Mouse (Mus musculus) v-Abl transformed pro-B cells (cell line): ENCODE data around the gene Sugt1.

ENCODE experiments used
- in situ Hi-C, 2 experiments: fragments of 400-800 bp; cut with MboI; formaldehyde crosslinking; loops; one replicate each; pipeline ENCODE4 v1.15.1; 2025; ENCODE audit not compliant: unreplicated experiment in 2 of 2

Sugt1 gene

DNA sequence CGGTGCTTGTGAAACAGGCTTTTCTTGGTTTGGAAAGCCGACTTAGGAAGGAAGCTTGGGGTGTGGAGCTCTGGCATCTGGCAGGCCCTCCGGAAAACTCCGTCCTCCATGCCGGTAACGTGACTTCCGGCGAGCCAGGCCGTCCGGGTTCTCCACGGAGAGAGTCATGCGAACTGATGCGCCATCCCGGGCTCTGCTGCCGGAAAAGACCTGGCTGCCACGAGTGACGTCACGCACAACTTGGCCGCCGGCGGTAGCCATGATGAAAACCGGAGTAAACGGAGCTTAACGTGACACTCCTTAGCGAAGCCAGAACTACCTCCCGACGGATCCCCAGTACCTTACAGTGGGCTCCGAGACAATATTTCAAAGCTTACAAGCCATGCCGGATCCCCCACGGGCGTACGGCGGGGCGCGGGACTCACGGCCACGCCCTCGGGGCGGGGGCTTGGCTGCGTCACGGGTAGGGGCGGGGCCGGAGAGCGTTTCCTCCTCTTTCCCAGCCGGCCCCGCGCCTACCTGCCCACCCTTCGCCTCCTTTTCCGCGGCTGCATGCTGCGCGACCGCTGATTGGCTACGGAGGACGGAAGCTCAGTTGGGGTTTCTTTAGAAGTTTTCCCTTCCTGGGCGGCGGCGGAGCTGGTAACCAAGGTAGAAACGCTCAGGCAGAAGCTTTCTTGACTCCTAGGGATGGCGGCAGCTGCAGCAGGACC is at the start of gene Sugt1:
TSS of gene Sugt1 (plus strand) at position 553 of the 713 bp plus-strand sequence.
- in situ Hi-C loops: no loop called here

DNA sequence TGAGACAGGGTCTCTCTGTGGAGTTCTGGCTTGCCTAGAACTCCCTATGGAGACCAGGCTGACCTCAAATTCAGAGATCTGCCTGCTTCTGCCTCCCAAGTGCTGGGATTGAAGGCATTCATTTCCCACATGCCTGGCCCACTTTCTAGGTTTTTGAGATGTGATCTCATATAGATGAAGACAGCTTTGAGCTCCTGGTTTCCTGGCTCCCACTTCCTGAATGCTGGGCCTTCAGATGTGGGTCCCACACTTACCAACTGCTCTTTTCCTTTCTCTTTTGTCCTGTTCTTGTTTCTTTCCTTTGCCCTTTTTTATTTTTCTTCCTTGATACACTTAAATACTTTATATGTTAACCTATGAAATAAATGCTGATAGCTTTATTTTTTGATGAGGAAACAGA is 49.6 kb upstream of the Sugt1 start:
- in situ Hi-C loops: no loop called here

DNA sequence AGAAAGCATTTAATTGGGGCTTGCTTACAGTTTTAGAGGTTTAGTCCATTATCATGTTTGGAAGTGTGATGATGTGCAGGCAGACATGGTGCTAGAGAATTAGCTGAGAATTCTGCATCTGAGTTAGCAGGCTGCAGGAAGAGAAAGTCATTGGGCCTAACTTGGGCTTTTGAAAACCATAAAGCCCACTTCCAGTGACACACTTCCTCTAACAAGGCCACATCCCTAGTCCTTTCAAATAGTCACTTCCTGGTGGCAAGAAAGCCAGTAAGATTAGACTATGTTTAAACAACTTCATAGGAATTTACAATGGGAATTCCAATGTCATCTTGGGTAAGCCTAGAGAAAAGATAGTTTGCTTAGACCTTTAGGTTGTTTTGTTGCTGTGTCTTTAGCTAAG is 45.9 kb upstream of the Sugt1 start:
- in situ Hi-C loops: no loop called here

DNA sequence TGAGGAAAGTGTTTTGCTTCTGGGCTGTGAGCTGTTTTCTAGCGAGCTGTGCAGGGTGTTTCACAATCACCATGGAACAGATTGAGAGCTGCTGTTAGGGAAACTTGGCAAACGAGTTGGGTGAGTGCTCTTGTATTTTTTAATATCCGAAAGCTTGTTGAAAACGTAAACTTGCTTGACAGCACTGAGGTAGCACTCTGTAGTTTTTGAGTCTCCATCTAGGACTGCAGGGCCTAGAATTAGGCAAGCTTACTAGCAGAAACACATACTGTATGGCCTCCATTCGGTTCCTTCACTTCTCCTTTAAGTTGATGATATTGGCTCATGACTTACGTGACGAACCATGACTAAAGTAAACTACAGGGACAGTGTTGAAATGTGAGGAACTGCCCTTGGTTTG is 38.1 kb upstream of the Sugt1 start:
- in situ Hi-C loops: no loop called here

DNA sequence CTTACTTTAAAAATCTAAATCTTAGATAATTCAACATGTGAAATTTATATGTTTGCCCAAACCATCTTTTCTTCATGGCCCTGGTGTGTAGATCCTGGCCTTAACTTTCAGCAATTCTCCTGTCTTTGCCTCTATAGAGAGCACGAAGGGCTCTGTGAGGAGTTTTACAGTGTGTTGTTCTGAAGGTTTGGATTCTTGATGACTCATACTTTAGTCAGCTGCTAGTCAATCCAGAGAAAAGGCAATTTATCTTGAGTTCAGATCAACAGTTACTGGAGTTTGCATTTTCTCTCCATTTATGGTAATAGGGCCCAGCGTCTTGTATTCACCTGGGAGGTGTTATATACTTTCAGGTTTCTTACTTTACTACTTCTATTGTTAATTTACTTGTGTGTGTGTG is 35.6 kb upstream of the Sugt1 start:
- in situ Hi-C loops: loop anchor here in 1 of 2 experiments (25.0 kb wide), 1 partner anchor 165 kb away; the partner anchor contains the start of genes Mtrf1 and Naa16

DNA sequence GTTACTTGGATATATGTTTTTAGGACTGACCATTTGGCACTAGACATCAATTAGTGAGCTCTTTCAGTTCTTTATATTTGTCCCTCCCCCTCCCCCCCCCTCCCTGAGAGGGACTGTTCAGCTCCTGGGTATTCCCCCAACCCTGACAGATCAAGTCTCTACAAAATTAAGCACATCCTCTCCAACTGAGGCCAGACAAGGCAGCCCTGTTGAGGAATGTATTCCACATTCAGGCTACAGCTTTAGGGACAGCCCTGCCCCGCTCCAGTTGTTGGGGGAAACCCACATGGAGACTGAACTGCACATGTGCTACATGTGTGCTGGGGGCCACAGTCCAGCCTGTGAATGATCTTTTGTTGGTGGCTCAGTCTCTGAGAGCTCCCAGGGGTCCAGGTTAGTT is 34.6 kb upstream of the Sugt1 start:
- in situ Hi-C loops: loop anchor here in 1 of 2 experiments (25.0 kb wide), 1 partner anchor 166 kb away; the partner anchor contains the start of genes Mtrf1 and Naa16

DNA sequence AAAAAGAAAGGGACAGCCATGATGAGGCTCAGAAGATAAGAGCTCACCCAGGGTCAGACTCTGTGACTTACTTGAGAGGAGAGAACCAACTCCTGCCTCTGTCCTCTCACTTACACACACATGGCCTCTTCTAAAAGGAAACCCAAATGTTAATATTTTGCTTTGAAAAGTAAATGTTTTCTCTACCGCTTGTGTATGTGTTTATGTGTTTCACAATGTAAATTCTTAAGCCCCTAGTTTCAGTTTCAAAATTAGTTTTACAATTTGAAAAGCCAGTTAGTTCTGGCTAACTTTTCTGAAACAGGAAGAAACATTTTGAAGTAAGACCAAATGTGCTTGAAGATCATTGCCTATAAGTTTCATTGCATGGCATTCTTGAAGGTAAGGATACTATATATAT is 29.7 kb upstream of the Sugt1 start:
- in situ Hi-C loops: loop anchor here in 1 of 2 experiments (5.0 to 25.0 kb wide), 2 partner anchors 35 to 170 kb away; partner anchors contain the start of genes Mtrf1 and Naa16

DNA sequence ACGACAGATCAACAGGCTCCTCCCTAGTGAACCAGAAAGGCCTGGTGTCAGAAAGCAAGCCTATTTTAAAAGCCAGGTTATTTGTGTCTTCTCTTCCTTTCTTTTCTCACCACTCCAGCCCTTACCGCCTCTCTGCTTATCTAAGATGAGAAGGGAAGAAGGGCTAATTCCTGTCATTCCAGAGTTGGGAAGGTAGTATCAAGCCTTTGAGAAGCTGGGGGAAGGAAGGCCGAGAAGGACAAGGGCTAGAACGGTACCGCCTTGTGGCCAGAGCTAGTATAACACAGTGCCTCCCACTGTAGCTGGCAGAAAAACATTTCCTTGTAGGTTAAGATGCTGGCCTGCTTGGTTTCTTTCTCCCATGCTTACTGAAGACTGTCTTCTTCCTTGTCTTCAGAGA is 24.7 kb upstream of the Sugt1 start:
- in situ Hi-C loops: loop anchor here (5.0 to 25.0 kb wide), 3 partner anchors 40 to 175 kb away; partner anchors contain the start of genes Elf1 (in 1 of the 2), Mtrf1 (in 1 of the 2), Naa16 (in 1 of the 2) and Wbp4 (in 1 of the 2)

DNA sequence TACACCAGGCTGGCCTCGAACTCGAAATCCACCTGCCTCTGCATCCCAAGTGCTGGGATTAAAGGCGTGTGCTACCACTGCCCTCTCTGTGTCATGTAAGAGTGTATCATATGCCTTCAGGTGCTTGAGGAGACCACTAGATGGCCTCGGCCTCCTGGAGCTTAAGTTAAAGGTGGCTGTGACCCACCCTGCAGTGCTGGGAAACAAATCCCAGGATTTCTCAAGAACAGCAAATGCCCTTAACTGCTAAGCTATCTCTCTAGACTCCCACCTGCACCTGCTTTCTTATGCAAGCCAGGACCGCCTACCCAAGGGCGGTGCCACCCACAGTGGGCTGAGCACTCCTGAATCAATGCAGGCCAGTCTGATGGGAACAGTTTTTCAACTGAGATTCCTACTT is 22.7 kb upstream of the Sugt1 start:
- in situ Hi-C loops: loop anchor here (5.0 to 25.0 kb wide), 3 partner anchors 42 to 177 kb away; partner anchors contain the start of genes Elf1 (in 1 of the 2), Mtrf1 (in 1 of the 2), Naa16 (in 1 of the 2) and Wbp4 (in 1 of the 2)

DNA sequence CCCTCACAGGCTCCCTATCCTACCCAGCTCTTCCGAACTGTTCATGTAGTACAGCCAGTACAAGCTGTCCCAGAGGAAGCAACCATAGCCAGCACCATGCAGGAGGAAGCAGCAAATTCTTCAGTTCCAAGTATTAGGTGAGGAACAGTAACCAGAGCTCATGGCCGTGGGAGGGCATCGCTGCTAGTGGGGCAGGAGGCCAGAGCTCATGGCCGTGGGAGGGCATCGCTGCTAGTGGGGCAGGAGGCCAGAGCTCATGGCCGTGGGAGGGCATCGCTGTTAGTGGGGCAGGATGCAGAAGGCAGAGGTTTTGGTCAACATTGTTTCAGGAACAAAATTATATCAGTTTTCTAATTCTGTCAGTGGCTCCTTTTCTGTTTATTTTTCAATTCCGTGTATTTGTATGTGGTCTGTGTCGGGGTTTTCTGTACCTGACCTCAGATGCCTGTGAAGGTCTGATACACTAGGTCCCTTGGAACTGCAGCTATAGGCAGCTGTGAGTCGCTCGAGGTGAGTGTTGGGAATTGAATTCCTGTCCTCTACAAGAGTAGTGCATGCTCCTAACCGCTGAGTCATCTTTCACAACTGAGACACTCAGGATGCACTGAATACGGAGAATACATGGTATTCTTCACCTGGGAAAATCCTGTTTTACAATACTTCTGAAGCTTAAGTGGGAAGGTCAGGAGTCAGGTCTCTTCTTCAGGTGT is 13.9 kb upstream of the Sugt1 start:
- in situ Hi-C loops: loop anchor here (5.0 to 25.0 kb wide), 2 partner anchors 96 to 186 kb away; partner anchors contain the start of genes Mtrf1 (in 1 of the 2) and Naa16 (in 1 of the 2)

DNA sequence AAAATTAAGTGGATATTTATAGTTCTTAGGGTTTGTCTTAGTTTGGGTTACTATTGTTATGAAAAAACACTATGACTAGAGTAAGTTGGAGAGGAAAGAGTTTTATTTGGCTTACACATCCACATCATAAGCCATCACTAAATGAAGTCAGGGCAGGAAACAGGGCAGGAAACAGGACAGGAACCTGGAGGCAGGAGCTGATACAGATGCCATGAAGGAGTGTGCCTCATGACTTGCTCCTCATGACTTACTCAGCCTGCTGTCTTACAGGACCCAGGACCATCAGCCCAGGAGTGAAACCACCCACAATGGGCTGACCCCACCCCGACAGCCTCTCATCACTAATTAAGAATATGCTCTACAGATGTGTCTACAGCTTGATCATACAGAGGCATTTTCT is 13.1 kb upstream of the Sugt1 start:
- in situ Hi-C loops: loop anchor here (5.0 to 25.0 kb wide), 2 partner anchors 97 to 187 kb away; partner anchors contain the start of genes Mtrf1 (in 1 of the 2) and Naa16 (in 1 of the 2)

DNA sequence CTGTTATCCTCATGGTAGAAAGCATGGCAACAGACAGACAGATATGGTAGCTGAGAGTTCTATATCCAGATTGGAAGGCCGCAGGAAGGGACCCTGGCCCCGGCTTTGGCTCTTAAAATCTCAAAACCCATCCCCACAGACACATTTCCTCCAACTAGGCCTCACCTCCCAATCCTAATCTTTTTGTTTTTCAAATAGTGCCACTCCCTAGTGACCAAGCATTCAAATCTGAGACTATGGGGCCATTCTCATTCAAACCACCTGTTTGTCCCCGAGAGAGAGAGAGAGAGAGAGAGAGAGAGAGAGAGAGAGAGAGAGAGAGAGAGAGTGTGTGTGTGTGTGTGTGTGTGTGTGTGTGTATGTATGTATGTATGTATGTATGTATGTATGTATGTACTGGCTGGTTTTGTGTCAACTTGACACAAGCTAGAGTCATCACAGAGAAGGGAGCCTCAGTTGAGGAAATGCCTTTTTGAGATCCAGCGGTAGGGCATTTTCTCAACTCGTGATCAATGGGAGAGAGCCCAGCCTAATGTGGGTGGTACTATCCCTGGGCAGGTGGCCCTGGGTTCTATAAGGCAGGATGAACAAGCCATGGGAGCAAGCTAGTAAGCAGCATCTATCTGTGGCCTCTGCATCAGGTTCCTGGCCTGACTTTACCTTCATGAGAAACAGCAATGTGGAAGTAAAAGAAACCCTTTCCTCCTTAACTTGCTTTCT is 3.8 kb upstream of the Sugt1 start:
- in situ Hi-C loops: no loop called here

DNA sequence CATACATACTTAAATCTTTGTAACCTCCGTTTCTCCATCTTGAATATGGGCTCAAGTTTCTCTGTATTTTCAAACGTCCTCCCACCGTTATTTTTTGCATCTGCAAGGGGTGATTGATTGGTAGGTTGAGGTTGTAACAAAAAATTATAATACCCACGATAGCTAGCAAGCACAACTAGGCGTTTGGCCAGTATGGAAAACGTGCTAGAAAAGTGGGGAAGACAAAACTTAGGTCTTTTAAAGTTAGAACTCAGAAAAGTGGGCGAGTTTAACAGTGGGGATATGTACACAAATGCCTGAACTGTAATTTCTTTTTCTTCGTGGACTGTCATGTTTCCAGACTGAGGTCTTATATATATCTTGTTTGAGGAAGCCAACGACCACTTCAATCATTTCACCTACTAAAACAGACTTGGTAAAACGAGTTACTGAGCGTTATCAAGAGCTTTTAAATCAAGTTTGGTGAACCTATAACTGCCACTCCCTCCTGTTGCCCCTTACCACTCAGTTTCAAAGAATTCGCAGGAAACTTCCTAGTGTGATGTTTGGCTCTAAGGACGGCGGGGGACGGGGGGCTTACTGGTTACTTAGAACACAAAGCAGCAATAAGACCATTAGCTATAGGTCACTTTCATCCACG is 872 bp upstream of the Sugt1 start:
- in situ Hi-C loops: no loop called here

DNA sequence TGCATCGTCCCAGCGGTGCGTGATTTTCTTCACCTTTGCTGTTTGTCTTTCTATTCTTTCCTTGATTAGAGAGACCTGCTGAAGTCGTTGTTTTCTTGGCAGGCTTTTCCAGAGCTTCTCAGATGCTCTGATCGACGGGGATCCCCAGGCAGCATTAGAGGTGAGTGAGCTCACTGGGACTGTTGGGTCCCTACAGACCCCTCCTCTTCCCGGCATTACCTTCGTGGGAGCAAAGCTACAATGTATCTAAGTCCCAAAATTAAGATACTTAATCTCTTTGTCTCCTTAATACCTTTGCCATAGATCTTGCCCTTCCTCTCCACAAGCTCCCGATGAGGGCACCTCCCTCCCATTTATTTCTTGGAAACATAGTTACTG is 350 bp downstream of the Sugt1 start:
- in situ Hi-C loops: no loop called here

DNA sequence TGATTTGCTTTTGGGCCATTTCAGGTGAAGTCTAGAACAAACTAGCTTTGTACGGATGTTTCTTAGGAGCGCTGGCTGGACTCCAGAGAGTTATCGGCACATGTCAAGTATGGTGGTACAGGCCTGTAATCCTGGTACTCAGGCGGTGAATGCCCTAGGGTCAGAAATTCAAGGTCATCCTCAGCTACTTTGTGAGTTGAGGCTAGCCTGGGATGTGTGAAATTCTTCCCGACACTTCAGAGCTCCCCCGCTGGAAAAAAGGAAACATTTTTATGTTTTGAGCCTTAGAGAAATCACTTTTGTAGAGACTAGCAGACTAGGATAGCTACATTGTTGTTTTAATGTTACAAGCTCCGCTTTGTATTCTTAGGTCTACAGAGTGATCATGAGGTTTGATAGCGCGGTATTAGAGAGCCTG is 1.1 kb downstream of the Sugt1 start:
- in situ Hi-C loops: no loop called here

DNA sequence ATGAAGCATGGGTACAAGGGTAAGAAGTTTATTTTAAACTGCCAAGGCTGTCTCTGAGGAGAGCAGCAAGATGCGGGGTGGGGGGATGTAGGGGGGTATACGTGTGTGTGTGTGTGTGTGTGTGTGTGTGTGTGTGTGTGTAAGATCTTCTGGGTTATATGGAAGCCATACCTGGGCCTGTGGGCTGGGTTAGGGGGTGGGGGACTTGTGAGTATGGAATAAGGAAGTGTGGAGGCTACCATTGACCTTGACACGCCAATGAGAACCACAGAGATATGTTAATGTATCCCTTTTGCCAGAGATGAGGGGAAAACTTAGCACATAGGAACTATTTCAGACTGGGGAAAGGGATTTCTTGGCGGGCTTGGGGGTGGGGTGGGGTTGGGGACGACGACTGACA is 1.9 kb downstream of the Sugt1 start:
- in situ Hi-C loops: no loop called here

DNA sequence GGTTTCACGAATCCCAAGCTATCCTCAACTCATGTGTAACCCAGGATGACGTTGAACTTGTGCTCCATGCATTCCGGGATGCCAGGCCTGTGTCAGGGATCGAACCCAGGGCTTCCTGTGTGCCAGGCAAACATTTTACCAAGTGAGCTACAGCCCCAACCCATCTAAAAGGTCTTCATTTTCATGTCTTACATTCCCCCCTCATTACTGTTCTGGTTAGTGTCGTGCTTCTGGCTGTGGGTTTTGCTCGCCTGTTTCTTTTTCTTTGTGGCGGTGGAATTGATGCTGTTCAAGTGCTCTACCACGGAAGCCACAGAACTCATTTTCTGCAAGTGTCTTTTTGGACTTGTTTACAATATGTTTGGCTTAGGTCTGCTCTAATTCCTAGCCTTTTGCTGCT is 3.4 kb downstream of the Sugt1 start:
- in situ Hi-C loops: no loop called here

DNA sequence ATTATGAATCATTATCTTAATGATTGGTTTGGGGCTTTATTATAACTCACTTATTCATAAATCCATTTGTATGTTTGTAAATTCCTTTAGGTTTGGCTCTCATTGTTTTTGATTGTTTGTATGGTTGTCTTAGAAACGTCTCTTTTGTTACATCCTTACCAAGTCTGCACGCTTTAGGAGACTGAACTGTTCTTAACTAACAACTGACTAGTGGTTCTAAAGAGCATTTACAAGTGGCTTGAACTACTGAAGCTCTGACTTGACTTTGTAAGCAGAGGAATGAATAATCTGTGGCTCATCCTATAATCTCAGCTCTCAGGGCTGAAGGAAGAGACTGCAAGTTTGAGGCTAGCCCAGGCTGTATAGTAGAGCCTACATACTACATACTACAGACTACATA is 4.1 kb downstream of the Sugt1 start:
- in situ Hi-C loops: no loop called here

DNA sequence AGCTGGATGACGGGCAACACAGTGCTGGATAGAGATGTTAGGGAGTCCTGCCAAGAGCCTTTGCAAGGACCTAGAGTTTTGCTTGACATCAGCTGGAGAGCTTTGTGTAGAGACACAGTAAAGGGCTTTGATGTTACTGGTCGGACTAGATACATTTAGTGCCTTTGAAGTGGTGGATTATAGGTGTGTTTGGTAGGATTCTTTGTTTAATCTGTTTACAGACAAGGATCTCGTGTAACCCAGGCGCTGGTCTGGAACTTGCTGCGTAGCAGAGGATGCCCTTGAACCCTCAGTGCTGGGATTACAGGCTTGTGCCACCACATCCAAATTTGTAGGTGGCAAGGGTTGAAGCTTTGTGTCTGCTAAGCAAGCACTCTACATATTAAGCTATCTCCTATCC is 6.6 kb downstream of the Sugt1 start:
- in situ Hi-C loops: no loop called here

DNA sequence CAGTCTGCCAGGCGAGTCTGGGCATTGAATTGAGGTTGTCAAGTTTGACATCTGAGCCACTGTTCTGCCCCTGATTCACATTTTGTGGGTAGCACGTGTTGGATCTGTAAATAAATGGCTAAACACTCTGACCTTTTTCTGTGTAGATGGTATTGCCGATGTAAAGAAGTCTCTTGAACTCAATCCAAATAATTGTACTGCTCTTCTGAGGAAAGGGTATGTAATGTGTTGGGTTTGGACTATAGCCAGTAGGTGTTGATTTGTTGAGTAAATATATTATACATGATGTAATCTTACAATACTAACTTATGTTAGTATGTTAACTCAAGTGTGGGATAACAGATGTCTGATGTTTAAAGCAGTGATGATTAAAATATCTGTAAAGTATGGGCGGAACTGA is 9.1 kb downstream of the Sugt1 start:
- in situ Hi-C loops: no loop called here
